8 mouse cellular contexts compared by ENCODE assay signal in genomic region chr8:74994540-74994939, GRCm38 (mm10). TPM values are rescaled to one million over a fixed set of nuclear protein-coding genes. Genes with fewer than 3 reads are reported as not detected.
DNase-seq lines count a peak whose midpoint lies in the region; ATAC-seq lines count a peak whose summit lies in the region.

No protein-coding gene starts in this region.

- peak overlapping the region; percentile 81 for H3K4me3 ChIP-seq in lung, embryonic 16.5 days (ENCODE audit: low read length)
- H3K4me3 ChIP-seq in hindbrain, embryonic 11.5 days (ENCODE audit: low read depth, low read length): peak overlapping the region; percentile 67
- H3K4me3 ChIP-seq in liver, embryonic 15.5 days (replicated peaks): peak overlapping the region; percentile 92
- peak overlapping the region; percentile 93 for H3K4me3 ChIP-seq in stomach, embryonic 15.5 days (replicated peaks)

- WGBS in lung, embryonic 16.5 days: 2% methylated on average over 7 of the region's 7 CpGs
- WGBS in hindbrain, embryonic 11.5 days: 7% methylated on average over 7 of the region's 7 CpGs
- 2% methylated on average over 7 of the region's 7 CpGs for WGBS in liver, embryonic 15.5 days (ENCODE audit: insufficient replicate concordance)
- WGBS in stomach, embryonic 15.5 days: 2% methylated on average over 7 of the region's 7 CpGs

- peak overlapping the region; percentile 95 for H3K27ac ChIP-seq in lung, embryonic 16.5 days (ENCODE audit: low read length)
- H3K27ac ChIP-seq in hindbrain, embryonic 11.5 days (ENCODE audit: low read depth, low read length): peak overlapping the region; percentile 93; the same call in 1 of the 2 replicates
- peak overlapping the region; percentile 91; the same call in 1 of the 2 replicates for H3K27ac ChIP-seq in liver, embryonic 15.5 days (replicated peaks)
- peak overlapping the region; percentile 26; the same call in 1 of the 2 replicates for H3K27ac ChIP-seq in stomach, embryonic 15.5 days

- H3K27me3 ChIP-seq in lung, embryonic 16.5 days (ENCODE audit: control insufficient read depth, insufficient read depth, low read depth, low read length): no peaks in the 10 kb centered on the region
- no peaks in the 10 kb centered on the region for H3K27me3 ChIP-seq in hindbrain, embryonic 11.5 days (ENCODE audit: control insufficient read depth, insufficient read depth, low read length)
- H3K27me3 ChIP-seq in liver, embryonic 15.5 days: peaks cover 25% of the 10 kb centered on the region
- H3K27me3 ChIP-seq in stomach, embryonic 15.5 days (replicated peaks): no peaks in the 10 kb centered on the region

- DNase-seq in lung, postnatal 10 days: no peak
- DNase-seq in cerebellum, postnatal 25 days: peak; percentile 5 to 14
- DNase-seq in hindbrain, embryonic 11.5 days (ENCODE audit: low spot score): peak; percentile 28
- DNase-seq in left cerebral cortex, postnatal 14 days (ENCODE audit: low spot score in 2 of 2): no peak
- no peak for DNase-seq in layer of hippocampus, postnatal 25 days (ENCODE audit: extremely low spot score in 1 of 2, low spot score in 1 of 2)

- H3K4me2 ChIP-seq in lung, embryonic 16.5 days (ENCODE audit: low read depth, low read length): peak overlapping the region; percentile 72
- H3K4me2 ChIP-seq in hindbrain, embryonic 11.5 days (replicated peaks; ENCODE audit: low read depth, low read length): peak overlapping the region; percentile 49
- peak overlapping the region; percentile 75 for H3K4me2 ChIP-seq in liver, embryonic 15.5 days
- peak overlapping the region; percentile 57 for H3K4me2 ChIP-seq in stomach, embryonic 15.5 days

- ATAC-seq in lung, embryonic 16.5 days (ENCODE audit: low read depth): no peak
- ATAC-seq in hindbrain, embryonic 11.5 days (ENCODE audit: low FRiP score): peak; percentile 5; the same call in 1 of the 2 replicates
- ATAC-seq in liver, embryonic 15.5 days (ENCODE audit: insufficient read depth): no peak
- ATAC-seq in stomach, embryonic 15.5 days (ENCODE audit: insufficient read depth, low FRiP score, low read depth): no peak

- intact Hi-C loops in left cerebral cortex, postnatal 14 days (cut with DNase I): no loop called here

- peaks cover 11% of the 10 kb centered on the region for H3K4me1 ChIP-seq in lung, embryonic 16.5 days (replicated peaks; ENCODE audit: control insufficient read depth, insufficient read depth, low read length)
- no peaks in the 10 kb centered on the region; the same call in 1 of the 2 replicates for H3K4me1 ChIP-seq in hindbrain, embryonic 11.5 days (replicated peaks; ENCODE audit: control insufficient read depth, insufficient read depth, low read length)
- H3K4me1 ChIP-seq in liver, embryonic 15.5 days (replicated peaks): peaks cover 16% of the 10 kb centered on the region
- peaks cover 5% of the 10 kb centered on the region; the same call in 1 of the 2 replicates for H3K4me1 ChIP-seq in stomach, embryonic 15.5 days

- H3K36me3 ChIP-seq in lung, embryonic 16.5 days (ENCODE audit: control insufficient read depth, insufficient read depth, low read length): peaks cover 7% of the 10 kb centered on the region
- no peaks in the 10 kb centered on the region for H3K36me3 ChIP-seq in hindbrain, embryonic 11.5 days (ENCODE audit: control insufficient read depth, insufficient read depth, low read length)
- peaks cover 11% of the 10 kb centered on the region for H3K36me3 ChIP-seq in liver, embryonic 15.5 days (replicated peaks)
- 0 out of 2 replicates have a peak, but pooled peaks cover 9% of the 10 kb centered on the region for H3K36me3 ChIP-seq in stomach, embryonic 15.5 days

- H3K9ac ChIP-seq in lung, embryonic 16.5 days (ENCODE audit: low read length): peak overlapping the region; percentile 100
- H3K9ac ChIP-seq in hindbrain, embryonic 11.5 days (ENCODE audit: low read depth, low read length): peak overlapping the region; percentile 42
- H3K9ac ChIP-seq in liver, embryonic 15.5 days: peak overlapping the region; percentile 97
- H3K9ac ChIP-seq in stomach, embryonic 15.5 days: peak overlapping the region; percentile 4; the same call in 1 of the 2 replicates

- H3K9me3 ChIP-seq in lung, embryonic 16.5 days (ENCODE audit: control insufficient read depth, low read length): no peaks in the 10 kb centered on the region
- H3K9me3 ChIP-seq in hindbrain, embryonic 11.5 days (ENCODE audit: control insufficient read depth, low read length): no peaks in the 10 kb centered on the region
- H3K9me3 ChIP-seq in liver, embryonic 15.5 days (replicated peaks): no peaks in the 10 kb centered on the region
- no peaks in the 10 kb centered on the region for H3K9me3 ChIP-seq in stomach, embryonic 15.5 days

RNA-seq across cellular contexts. Expression of gene Hmgxb4, which starts 1.4 kb away (rescaled TPM):
- 35.6 and 37.2 TPM in 2 replicates for polyA plus RNA-seq in lung, embryonic 16.5 days (2015; fragmentation: Nextera tagmentation; extraction: Ambion mirVana)
- polyA plus RNA-seq in hindbrain, embryonic 11.5 days (2014; fragmentation: Nextera tagmentation; extraction: Ambion mirVana): 42.7 and 56.1 TPM in 2 replicates
- 11.0 and 11.5 TPM in 2 replicates for polyA plus RNA-seq in liver, embryonic 15.5 days (2015; fragmentation: Nextera tagmentation; extraction: Ambion mirVana)
- polyA plus RNA-seq in stomach, embryonic 15.5 days (2015; fragmentation: Nextera tagmentation; extraction: Ambion mirVana): 26.0 and 29.2 TPM in 2 replicates
- 10 to 100 TPM; 21.4 to 22.1 TPM for total RNA-seq in left cerebral cortex, postnatal 14 days (2021)
- total RNA-seq in layer of hippocampus, postnatal 25 days (2021): 10 to 100 TPM; 23.7 to 25.7 TPM

RNA-seq across cellular contexts. Expression of gene Tom1, which starts 39.0 kb away (rescaled TPM):
- 19.8 and 22.1 TPM in 2 replicates for polyA plus RNA-seq in lung, embryonic 16.5 days (2015; fragmentation: Nextera tagmentation; extraction: Ambion mirVana)
- polyA plus RNA-seq in hindbrain, embryonic 11.5 days (2014; fragmentation: Nextera tagmentation; extraction: Ambion mirVana): 25.0 and 25.2 TPM in 2 replicates
- polyA plus RNA-seq in liver, embryonic 15.5 days (2015; fragmentation: Nextera tagmentation; extraction: Ambion mirVana): 13.2 and 14.8 TPM in 2 replicates
- polyA plus RNA-seq in stomach, embryonic 15.5 days (2015; fragmentation: Nextera tagmentation; extraction: Ambion mirVana): 23.5 and 28.4 TPM in 2 replicates
- 10 to 100 TPM; 40.7 to 41.8 TPM for total RNA-seq in left cerebral cortex, postnatal 14 days (2021)
- total RNA-seq in layer of hippocampus, postnatal 25 days (2021): 10 to 100 TPM; 37.3 to 38.7 TPM

Comparison
In these comparisons a context has a peak if more than half of its experiments do, and no peak if none do; other contexts are left out.
1. H3K27ac ChIP-seq: peak in every context shown above with its lines; median percentile 95 in lung, embryonic 16.5 days; 93 in hindbrain, embryonic 11.5 days; 91 in liver, embryonic 15.5 days; 26 in stomach, embryonic 15.5 days.
2. H3K9ac ChIP-seq: peak in every context shown above with its lines; median percentile 100 in lung, embryonic 16.5 days; 97 in liver, embryonic 15.5 days; 42 in hindbrain, embryonic 11.5 days; 4 in stomach, embryonic 15.5 days.
3. DNase-seq: peak in cerebellum, postnatal 25 days (2 of 2) and hindbrain, embryonic 11.5 days (single experiment); none in lung, postnatal 10 days (single experiment), left cerebral cortex, postnatal 14 days (0 of 2) and layer of hippocampus, postnatal 25 days (0 of 2).
4. Peak in every context shown above with its lines, with median percentiles within 50 percentile points of each other: H3K4me2 ChIP-seq and H3K4me3 ChIP-seq.